Mouse (Mus musculus) Patski (cell line): ENCODE results near the gene Myrf. TPM values are rescaled to one million over a fixed set of nuclear protein-coding genes. Genes with fewer than 3 reads are reported as not detected.
A peak's percentile ranks its signal among the peaks of the same experiment; 100 is the strongest.

Experiments
- ATAC-seq: fragments of 100-300 bp; one replicate; pipeline ENCODE4 v1.8.0; 2021
- CTCF ChIA-PET: fragments of 350-600 bp; sonication (Branson Sonifier 250); formaldehyde crosslinking; loops from one replicate; lab custom pipeline; 2022; ENCODE audit warnings: inconsistent platforms; lab: Charles Lee
- POLR2A ChIA-PET: fragments of 350-600 bp; sonication (Branson Sonifier 250); formaldehyde crosslinking; loops from one replicate; lab custom pipeline; 2022; ENCODE audit warnings: antibody characterized with exemption, inconsistent platforms; lab: Charles Lee
- DNase-seq: peaks from one replicate; pipeline ENCODE4 v3.0.0-alpha.2; 2011; ENCODE audit warnings: low read depth, low spot score
- H3K27me3 ChIP-seq: fragments of 371-371 bp; one replicate; pipeline ENCODE4 v1.5.1; 2021
- CTCF ChIP-seq: fragments of 100-300 bp; IDR thresholded peaks from one replicate; pipeline ENCODE4 v1.5.1; 2021
- in situ Hi-C: fragments of 300-500 bp; cut with MboI; formaldehyde crosslinking; loops from 3 replicates; pipeline ENCODE4 v1.11.1; 2018; ENCODE audit warnings: low pct_unique_long_range_greater_than_20kb, mixed read lengths
- polyA plus RNA-seq: library from polyadenylated mRNA; unstranded; gene quantifications from one replicate; pipeline ENCODE4 v1.2.3, GENCODE M21; 2021

The Myrf gene
- polyA plus RNA-seq, 1 experiment from 2014 or later = 0.45 TPM

- no peaks in the 10 kb centered on the region for H3K27me3 ChIP-seq
- DNase-seq (no peak), ATAC-seq (no peak)
- ChIA-PET POLR2A (no interaction called here), CTCF (no interaction called here)
- in situ Hi-C loops = no loop called here
- TF ChIP-seq CTCF = no peak
Observed at GRCm38 (mm10) chr19:10276483-10277144, 36.1 kb upstream of the Myrf start.

- no peak for TF ChIP-seq CTCF
- CTCF ChIA-PET = no interaction called here
- DNase-seq = no peak
- H3K27me3 ChIP-seq = no peaks in the 10 kb centered on the region
- in situ Hi-C loops = no loop called here
- POLR2A ChIA-PET = no interaction called here
- no peak for ATAC-seq
Observed at GRCm38 (mm10) chr19:10274056-10274455, 33.5 kb upstream of the Myrf start.

GRCm38 (mm10) chr19:10272746-10273145, 32.2 kb upstream of the Myrf start:
- ChIA-PET POLR2A (interaction anchor here (1.1 kb wide), 1 partner anchor 23 kb away, joined by 3 read pairs; no protein-coding TSS in a partner anchor), CTCF (interaction anchor here (1.0 to 1.4 kb wide), 2 partner anchors 14 to 32 kb away, joined by 3 to 4 read pairs; no protein-coding TSS in a partner anchor)
- in situ Hi-C loops = no loop called here
- ATAC-seq (no peak), DNase-seq (no peak)
- H3K27me3 ChIP-seq = no peaks in the 10 kb centered on the region
- no peak for TF ChIP-seq CTCF

DNA sequence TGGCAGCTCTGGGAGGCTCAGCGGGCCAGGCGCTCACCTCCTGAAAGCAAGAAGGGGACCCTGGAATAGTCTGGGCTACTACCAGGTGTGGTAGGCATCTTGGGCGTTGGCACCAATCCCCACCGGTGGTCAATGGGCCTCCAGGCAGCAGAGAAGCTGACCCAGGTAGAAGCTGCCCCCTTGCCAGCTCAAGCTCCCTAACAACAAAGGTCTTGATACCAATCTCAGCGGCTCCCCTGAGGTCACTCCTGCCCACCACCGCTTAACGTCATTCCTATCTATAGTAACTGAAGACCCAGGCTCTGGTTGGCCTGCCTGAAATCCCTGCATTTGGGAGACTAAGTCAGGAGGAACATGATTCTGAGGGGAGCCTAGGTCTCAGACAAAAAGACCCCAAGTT, 31.0 kb upstream of the Myrf start:
- ChIA-PET POLR2A (no interaction called here), CTCF (interaction anchor here (1.0 to 1.4 kb wide), 2 partner anchors 13 to 30 kb away, joined by 3 to 4 read pairs; no protein-coding TSS in a partner anchor)
- no peak for DNase-seq
- H3K27me3 ChIP-seq = no peaks in the 10 kb centered on the region
- TF ChIP-seq CTCF = no peak
- ATAC-seq = no peak
- in situ Hi-C loops = no loop called here

DNA sequence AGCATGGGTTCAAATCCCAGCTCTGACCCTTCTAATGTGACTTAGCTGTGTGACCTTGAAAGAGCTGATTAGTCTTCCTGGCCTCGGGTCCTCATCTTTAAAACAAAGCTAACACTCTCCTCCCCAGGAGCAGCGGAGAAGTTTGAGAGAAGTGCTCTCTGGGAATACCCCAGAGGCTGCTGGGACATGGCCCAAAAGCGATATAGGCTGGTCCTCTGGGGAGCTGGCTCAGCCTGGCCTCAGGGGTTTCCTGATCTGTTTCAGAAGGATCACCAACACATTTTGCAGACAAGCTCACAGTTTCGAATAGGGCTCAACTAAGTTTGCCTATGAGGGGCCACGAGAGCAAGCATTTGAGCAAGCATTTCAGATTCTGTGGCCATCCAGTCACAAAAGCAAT, 29.8 kb upstream of the Myrf start:
- DNase-seq = no peak
- ATAC-seq = no peak
- H3K27me3 ChIP-seq = no peaks in the 10 kb centered on the region
- no peak for TF ChIP-seq CTCF
- ChIA-PET CTCF (interaction anchor here (0.8 to 2.1 kb wide), 3 partner anchors 11 to 34 kb away, joined by 3 to 9 read pairs (median 3); partner anchors contain the start of gene Dagla), POLR2A (interaction anchor here (0.9 kb wide), 1 partner anchor 16 kb away, joined by 3 read pairs; no protein-coding TSS in a partner anchor)
- in situ Hi-C loops = no loop called here

- CTCF ChIA-PET = interaction anchor here (1.4 to 2.1 kb wide), 2 partner anchors 10 kb away, joined by 3 to 9 read pairs; no protein-coding TSS in a partner anchor
- DNase-seq = no peak
- POLR2A ChIA-PET = no interaction called here
- ATAC-seq = no peak
- H3K27me3 ChIP-seq = no peaks in the 10 kb centered on the region
- TF ChIP-seq CTCF = no peak
- in situ Hi-C loops = no loop called here
Observed at GRCm38 (mm10) chr19:10268851-10269250, 28.3 kb upstream of the Myrf start.

DNA sequence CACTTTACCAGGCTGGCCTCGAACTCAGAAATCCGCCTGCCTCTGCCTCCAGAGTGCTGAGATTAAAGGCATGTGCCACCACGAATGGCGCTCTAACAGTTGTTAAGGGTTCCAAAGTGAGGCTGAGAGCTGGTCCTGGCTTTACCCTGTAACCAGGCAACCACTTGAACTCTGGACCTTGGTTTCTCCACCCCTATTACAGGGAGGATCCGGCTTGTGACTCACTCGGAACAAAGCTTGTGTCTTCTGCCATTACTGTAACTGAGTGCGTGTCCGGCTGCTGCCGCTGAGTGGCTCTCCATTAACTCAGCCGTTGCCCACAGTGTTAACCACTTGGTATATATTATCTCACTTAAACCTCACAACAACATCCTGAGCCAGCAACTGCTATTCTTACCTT, 27.4 kb upstream of the Myrf start:
- POLR2A ChIA-PET = no interaction called here
- DNase-seq = no peak
- no peak for ATAC-seq
- in situ Hi-C loops = no loop called here
- TF ChIP-seq CTCF = no peak
- H3K27me3 ChIP-seq = no peaks in the 10 kb centered on the region
- CTCF ChIA-PET = interaction anchor here (1.4 kb wide), 1 partner anchor 11 kb away, joined by 3 read pairs; no protein-coding TSS in a partner anchor

- H3K27me3 ChIP-seq = no peaks in the 10 kb centered on the region
- no peak for DNase-seq
- peak; percentile 65 for ATAC-seq
- POLR2A ChIA-PET = no interaction called here
- CTCF ChIA-PET = interaction anchor here (2.4 kb wide), 1 partner anchor 38 kb away, joined by 11 read pairs; the partner anchor contains the start of gene Dagla
- TF ChIP-seq CTCF = no peak
- in situ Hi-C loops = no loop called here
Observed at GRCm38 (mm10) chr19:10267057-10267456, 26.5 kb upstream of the Myrf start.

- TF ChIP-seq CTCF = no peak
- H3K27me3 ChIP-seq = no peaks in the 10 kb centered on the region
- ChIA-PET POLR2A (no interaction called here), CTCF (interaction anchor here (2.4 kb wide), 1 partner anchor 39 kb away, joined by 11 read pairs; the partner anchor contains the start of gene Dagla)
- ATAC-seq (peak; percentile 55), DNase-seq (peak; percentile 39)
- in situ Hi-C loops = no loop called here
Observed at GRCm38 (mm10) chr19:10266196-10266850, 25.8 kb upstream of the Myrf start.

- H3K27me3 ChIP-seq = no peaks in the 10 kb centered on the region
- CTCF ChIA-PET = interaction anchor here (0.9 to 1.7 kb wide), 3 partner anchors 9 to 27 kb away, joined by 3 to 4 read pairs (median 3); no protein-coding TSS in a partner anchor
- in situ Hi-C loops = no loop called here
- DNase-seq (peak; percentile 30), ATAC-seq (peak; percentile 1)
- POLR2A ChIA-PET = no interaction called here
- no peak for TF ChIP-seq CTCF
Observed at GRCm38 (mm10) chr19:10261369-10261768, 20.8 kb upstream of the Myrf start.
